Mouse (Mus musculus) hindbrain, embryonic 11.5 days (tissue): ENCODE results near the gene Frem3. TPM values are rescaled to one million over a fixed set of nuclear protein-coding genes. Genes with fewer than 3 reads are reported as not detected.
"Not testable (repeated sequence)": the region's sequence is repeated elsewhere in the genome, so short reads cannot be mapped to it uniquely, and the experiment has no call there.

ENCODE experiments used
- ATAC-seq: fragments of 200-750 bp; cut with Nextera tagmentation; 2 replicates; pipeline ENCODE4 v1.8.0; 2017; ENCODE audit warnings: mild to moderate bottlenecking, moderate TSS enrichment, moderate library complexity; ENCODE audit not compliant: low FRiP score
- DNase-seq: peaks from one replicate; pipeline ENCODE4 v3.0.0-alpha.2; 2015; ENCODE audit warnings: low spot score
- H3K27ac ChIP-seq: fragments of 300-500 bp; sonication (generic); 2 replicates; pipeline ENCODE4 v1.5.1; 2014; ENCODE audit warnings: mild to moderate bottlenecking, low read depth, low read length
- H3K27me3 ChIP-seq: fragments of 300-500 bp; sonication (generic); 2 replicates; pipeline ENCODE4 v1.6.1; 2014; ENCODE audit warnings: mild to moderate bottlenecking, low read length, moderate library complexity, mixed read lengths; ENCODE audit not compliant: control insufficient read depth, insufficient read depth
- H3K36me3 ChIP-seq: fragments of 300-500 bp; sonication (generic); 2 replicates; pipeline ENCODE4 v1.6.1; 2014; ENCODE audit warnings: mild to moderate bottlenecking, low read length, moderate library complexity, mixed read lengths; ENCODE audit not compliant: control insufficient read depth, insufficient read depth
- H3K4me1 ChIP-seq: fragments of 300-500 bp; sonication (generic); replicated peaks from 2 replicates; pipeline ENCODE4 v1.6.1; 2014; ENCODE audit warnings: low read length, mixed read lengths; ENCODE audit not compliant: control insufficient read depth, insufficient read depth
- H3K4me2 ChIP-seq: fragments of 300-500 bp; sonication (generic); replicated peaks from 2 replicates; pipeline ENCODE4 v1.6.1; 2014; ENCODE audit warnings: mild to moderate bottlenecking, low read depth, low read length
- H3K4me3 ChIP-seq: fragments of 300-500 bp; sonication (generic); 2 replicates; pipeline ENCODE4 v1.5.1; 2014; ENCODE audit warnings: low read depth, low read length
- H3K9ac ChIP-seq: fragments of 300-500 bp; sonication (generic); 2 replicates; pipeline ENCODE4 v1.6.1; 2014; ENCODE audit warnings: low read depth, low read length
- H3K9me3 ChIP-seq: fragments of 300-500 bp; sonication (generic); 2 replicates; pipeline ENCODE4 v1.6.1; 2016; ENCODE audit warnings: low read length; ENCODE audit not compliant: control insufficient read depth
- WGBS: fragments of 180-500 bp; shearing (Covaris S2); extraction: QIAGEN DNeasy Blood & Tissue Kit; methylation state at CpG from one replicate; pipeline ENCODE4 v1.1.7; 2014; 5-methylcytosine and 5-hydroxymethylcytosine counted together
- polyA plus RNA-seq: library from polyadenylated mRNA; unstranded; fragments of >200 nt; fragmentation: Nextera tagmentation; extraction: Ambion mirVana; gene quantifications from 2 replicates; pipeline ENCODE4 v1.2.1, GENCODE M21; 2014

Gene Frem3
- polyA plus RNA-seq, 1 experiment from 2014 or later, result 0.03 TPM

GRCm38 (mm10) chr8:80738388-80739154 lies 127.7 kb downstream of the Frem3 start:
- Histone ChIP-seq H3K4me2 (peak overlapping the region; percentile 63), H3K9ac (peak overlapping the region; percentile 97), H3K27me3 (no peaks in the 10 kb centered on the region), H3K36me3 (no peaks in the 10 kb centered on the region), H3K27ac (peak overlapping the region; percentile 99), H3K9me3 (no peaks in the 10 kb centered on the region), H3K4me3 (peak overlapping the region; percentile 87), H3K4me1 (no peaks in the 10 kb centered on the region)
- WGBS, result 0% methylated on average over 65 of the region's 84 CpGs
- peak; percentile 78 for DNase-seq
- peak; percentile 84 for ATAC-seq

- 2% methylated on average over 67 of the region's 91 CpGs for WGBS
- ATAC-seq (peak; percentile 97), DNase-seq (peak; percentile 89)
- H3K27ac ChIP-seq, result peak within 1 kb of the TSS; percentile 99
- peak within 1 kb of the TSS; percentile 97 for H3K9ac ChIP-seq
- H3K9me3 ChIP-seq, H3K27me3 ChIP-seq, H3K4me1 ChIP-seq, H3K36me3 ChIP-seq: not testable (repeated sequence)
- peak within 1 kb of the TSS; percentile 87 for H3K4me3 ChIP-seq
- peak within 1 kb of the TSS; percentile 63 for H3K4me2 ChIP-seq
Observed at GRCm38 (mm10) chr8:80739155-80739924, 128.5 kb downstream of the Frem3 start, which contains the start of gene Smarca5. Smarca5 (minus strand) TSS chr8:80739497.

- peak; percentile 62 for ATAC-seq
- H3K27me3 ChIP-seq, result no peaks in the 10 kb centered on the region
- H3K36me3 ChIP-seq, result no peaks in the 10 kb centered on the region
- H3K4me1 ChIP-seq, result no peaks in the 10 kb centered on the region
- H3K9me3 ChIP-seq, result no peaks in the 10 kb centered on the region
- WGBS, result 19% methylated on average over 14 of the region's 14 CpGs
- no peak for DNase-seq
- H3K9ac ChIP-seq, result peak overlapping the region; percentile 56
- peak overlapping the region; percentile 99 for H3K27ac ChIP-seq
- H3K4me3 ChIP-seq, result peak overlapping the region; percentile 87
- peak overlapping the region; percentile 42 for H3K4me2 ChIP-seq
Observed at GRCm38 (mm10) chr8:80739932-80740331, 129.1 kb downstream of the Frem3 start.

Other genes with a start within 250 kb of the Frem3 start
- 14.7 and 16.5 TPM in 2 replicates for gene Gypa, start 117.3 kb upstream of the Frem3 start, polyA plus RNA-seq
- 146 and 157 TPM in 2 replicates for gene Smarca5, start 128.4 kb downstream of the Frem3 start, polyA plus RNA-seq